Mouse (Mus musculus) embryonic facial prominence, embryonic 13.5 days (tissue): ENCODE measurements around the gene Fam117a. TPM values are rescaled to one million over a fixed set of nuclear protein-coding genes. Genes with fewer than 3 reads are reported as not detected.

Source experiments
- ATAC-seq: fragments of 200-750 bp; cut with Nextera tagmentation; 2 replicates; pipeline ENCODE4 v1.8.0; 2017; ENCODE audit warnings: low read depth; ENCODE audit not compliant: insufficient number of reproducible peaks, insufficient read depth, low FRiP score, low TSS enrichment
- H3K27ac ChIP-seq: fragments of 300-500 bp; sonication (generic); 2 replicates; pipeline ENCODE4 v1.5.1; 2015; ENCODE audit warnings: moderate library complexity, mild to moderate bottlenecking, inconsistent platforms
- H3K27me3 ChIP-seq: fragments of 300-500 bp; sonication (generic); 2 replicates; pipeline ENCODE4 v1.6.1; 2015; ENCODE audit warnings: mild to moderate bottlenecking, inconsistent platforms
- H3K36me3 ChIP-seq: fragments of 300-500 bp; sonication (generic); 2 replicates; pipeline ENCODE4 v1.6.1; 2015; ENCODE audit warnings: mild to moderate bottlenecking, inconsistent platforms
- H3K4me1 ChIP-seq: fragments of 300-500 bp; sonication (generic); 2 replicates; pipeline ENCODE4 v1.6.1; 2015; ENCODE audit warnings: inconsistent platforms
- H3K4me2 ChIP-seq: fragments of 300-500 bp; sonication (generic); 2 replicates; pipeline ENCODE4 v1.6.1; 2015; ENCODE audit warnings: moderate library complexity, mild to moderate bottlenecking, inconsistent platforms
- H3K4me3 ChIP-seq: fragments of 300-500 bp; sonication (generic); 2 replicates; pipeline ENCODE4 v1.5.1; 2015; ENCODE audit warnings: mild to moderate bottlenecking, inconsistent platforms
- H3K9ac ChIP-seq: fragments of 300-500 bp; sonication (generic); 2 replicates; pipeline ENCODE4 v1.6.1; 2015; ENCODE audit warnings: mild to moderate bottlenecking, inconsistent platforms
- H3K9me3 ChIP-seq: fragments of 300-500 bp; sonication (generic); 2 replicates; pipeline ENCODE4 v1.6.1; 2016; ENCODE audit warnings: inconsistent platforms
- WGBS: fragments of 180-500 bp; shearing (Covaris S2); methylation state at CpG from one replicate; pipeline ENCODE4 v1.1.7; 2015; ENCODE audit warnings: mixed read lengths; 5-methylcytosine and 5-hydroxymethylcytosine counted together
- polyA plus RNA-seq: library from polyadenylated mRNA; unstranded; fragments of >200 nt; fragmentation: Nextera tagmentation; extraction: Ambion mirVana; gene quantifications from 2 replicates; pipeline ENCODE4 v1.2.1, GENCODE M21; 2015

Fam117a gene
- polyA plus RNA-seq, 1 experiment from 2014 or later, result 17.4 TPM

DNA sequence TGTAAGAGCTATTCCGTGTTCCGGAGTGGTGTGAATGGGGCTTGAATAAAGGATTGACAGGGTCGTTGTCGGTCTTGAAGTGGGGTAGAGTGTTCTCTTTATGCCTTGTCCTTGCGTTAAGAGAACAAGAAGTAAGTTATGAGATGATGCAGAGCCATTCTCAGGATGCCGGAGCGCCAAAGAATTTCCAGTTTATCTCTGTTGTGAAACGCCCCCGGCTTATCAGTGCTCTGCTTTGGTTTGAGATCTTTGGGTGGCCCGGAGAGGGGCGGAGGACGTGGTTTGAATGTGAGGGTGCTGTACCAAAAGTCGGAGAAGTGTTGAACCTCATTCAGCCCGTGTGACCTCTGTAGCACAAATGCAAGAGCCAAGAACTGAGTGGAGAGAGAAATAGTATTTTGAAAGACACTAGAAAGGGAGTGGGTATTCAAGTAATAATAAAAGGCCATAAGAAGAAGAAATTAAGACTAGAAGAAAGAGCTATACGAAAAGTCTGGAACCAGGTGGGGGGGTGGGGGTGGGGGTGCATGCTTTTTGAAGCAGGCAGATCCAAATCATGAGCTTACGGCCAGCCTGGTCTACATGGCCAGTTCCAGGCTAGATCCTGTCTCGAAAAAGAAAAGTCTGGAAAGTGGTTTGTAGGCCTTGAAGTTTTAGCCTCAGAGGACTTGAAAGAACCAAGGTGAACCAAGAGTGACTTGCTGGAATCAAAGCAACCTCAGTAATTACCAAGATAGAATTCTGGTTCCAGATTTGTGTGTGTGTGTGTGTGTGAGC lies 26.0 kb upstream of the Fam117a start:
- peak overlapping the region; percentile 88 for H3K27ac ChIP-seq
- WGBS, result 3% methylated on average over 17 of the region's 17 CpGs
- no peaks in the 10 kb centered on the region for H3K9me3 ChIP-seq
- peaks cover 24% of the 10 kb centered on the region for H3K4me1 ChIP-seq
- H3K4me2 ChIP-seq, result peak overlapping the region; percentile 64
- H3K9ac ChIP-seq, result peak overlapping the region; percentile 80
- peak overlapping the region; percentile 92 for H3K4me3 ChIP-seq
- no peaks in the 10 kb centered on the region for H3K27me3 ChIP-seq
- peaks cover 4% of the 10 kb centered on the region for H3K36me3 ChIP-seq
- ATAC-seq, result no peak

DNA sequence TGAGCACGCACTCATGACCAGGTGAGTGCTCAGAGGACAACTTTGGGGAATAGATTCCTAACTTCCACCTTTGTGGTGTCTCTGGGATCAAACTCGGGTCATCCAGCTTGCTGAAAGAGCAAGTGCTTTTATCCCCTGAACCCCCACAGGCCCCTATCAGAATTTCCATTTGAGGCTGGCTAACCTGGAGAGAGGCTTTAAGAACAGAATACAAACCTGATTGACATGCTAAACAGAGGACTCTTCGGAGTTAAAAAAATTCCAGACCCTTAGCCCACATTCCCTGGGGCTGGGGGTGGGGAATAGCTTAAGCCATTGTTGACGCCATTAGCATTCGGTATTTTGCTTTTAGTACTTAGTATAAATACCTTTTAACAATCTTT lies 25.4 kb upstream of the Fam117a start:
- Histone ChIP-seq H3K4me2 (peak overlapping the region; percentile 64), H3K36me3 (no peaks in the 10 kb centered on the region), H3K4me1 (peaks cover 24% of the 10 kb centered on the region), H3K4me3 (peak overlapping the region; percentile 92), H3K9me3 (no peaks in the 10 kb centered on the region), H3K27ac (peak overlapping the region; percentile 88; the same call in 1 of the 2 replicates), H3K27me3 (no peaks in the 10 kb centered on the region), H3K9ac (peak overlapping the region; percentile 80)
- WGBS, result 20% methylated on average over 5 of the region's 5 CpGs
- ATAC-seq, result no peak

DNA sequence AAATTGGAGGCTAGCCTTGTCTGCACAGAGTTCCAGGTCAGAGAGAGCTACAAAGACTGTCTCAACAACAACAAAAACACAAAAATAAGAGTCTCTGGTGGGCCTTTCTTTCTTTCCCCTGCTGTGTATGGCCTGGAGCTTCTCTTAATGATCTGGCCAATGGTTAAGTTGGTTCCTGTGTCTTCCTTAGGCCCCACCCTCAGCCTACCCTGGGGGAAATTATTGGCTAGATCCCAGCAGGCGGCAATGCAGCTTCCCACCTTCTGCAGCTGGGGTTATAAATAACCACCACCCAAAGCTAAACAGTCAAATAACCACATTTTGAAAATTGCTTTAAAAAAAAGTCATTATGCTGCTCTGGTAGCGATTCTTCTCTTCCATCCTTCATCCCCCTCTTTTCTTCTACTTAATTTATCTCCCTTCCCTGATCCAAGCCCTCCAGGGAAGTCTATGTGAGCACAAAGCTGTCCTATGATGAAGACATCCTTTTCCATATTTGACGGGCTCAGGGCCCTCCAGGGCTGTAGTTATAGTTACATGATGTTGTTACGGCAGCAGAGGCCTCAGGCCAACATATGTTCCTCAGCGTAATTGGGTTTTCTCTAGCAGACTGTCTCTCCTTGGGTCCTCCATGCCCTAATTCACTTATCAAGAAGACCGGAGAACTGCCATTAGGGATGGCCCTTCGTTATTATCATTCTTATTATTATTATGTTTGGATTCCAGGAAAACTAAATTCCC lies 21.4 kb upstream of the Fam117a start:
- H3K9ac ChIP-seq, result no peak overlapping the region
- no peak overlapping the region for H3K27ac ChIP-seq
- H3K36me3 ChIP-seq, result no peaks in the 10 kb centered on the region
- no peak overlapping the region for H3K4me2 ChIP-seq
- no peak for ATAC-seq
- no peak overlapping the region for H3K4me3 ChIP-seq
- H3K4me1 ChIP-seq, result peaks cover 14% of the 10 kb centered on the region
- WGBS, result 67% methylated on average over 7 of the region's 7 CpGs
- no peaks in the 10 kb centered on the region for H3K9me3 ChIP-seq
- H3K27me3 ChIP-seq, result no peaks in the 10 kb centered on the region

DNA sequence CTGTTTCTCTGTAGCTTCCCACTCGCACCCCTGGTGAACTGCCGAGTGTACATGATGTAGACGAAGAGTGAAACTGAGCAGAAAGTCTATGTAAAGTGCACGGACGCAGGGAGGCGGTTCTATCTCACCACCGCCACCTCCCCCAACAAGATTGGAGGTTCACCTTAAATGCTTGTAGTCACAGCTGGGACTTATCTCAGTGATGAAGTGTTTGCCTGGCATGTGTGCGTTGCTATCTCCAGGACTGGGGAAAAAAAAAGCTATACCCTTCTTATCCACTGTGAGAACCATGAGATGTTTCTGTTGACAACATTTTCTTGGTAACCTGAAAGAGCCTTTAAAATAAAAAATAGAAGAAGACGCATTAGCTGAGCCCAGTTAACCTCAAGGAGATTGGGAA lies 18.7 kb upstream of the Fam117a start:
- no peak for ATAC-seq
- 86% methylated on average over 9 of the region's 9 CpGs for WGBS
- no peak overlapping the region for H3K27ac ChIP-seq
- 0 out of 2 replicates have a peak, but pooled peaks cover 3% of the 10 kb centered on the region for H3K4me1 ChIP-seq
- no peaks in the 10 kb centered on the region for H3K9me3 ChIP-seq
- no peak overlapping the region for H3K9ac ChIP-seq
- no peak overlapping the region for H3K4me2 ChIP-seq
- H3K4me3 ChIP-seq, result no peak overlapping the region
- H3K36me3 ChIP-seq, result no peaks in the 10 kb centered on the region
- H3K27me3 ChIP-seq, result no peaks in the 10 kb centered on the region

DNA sequence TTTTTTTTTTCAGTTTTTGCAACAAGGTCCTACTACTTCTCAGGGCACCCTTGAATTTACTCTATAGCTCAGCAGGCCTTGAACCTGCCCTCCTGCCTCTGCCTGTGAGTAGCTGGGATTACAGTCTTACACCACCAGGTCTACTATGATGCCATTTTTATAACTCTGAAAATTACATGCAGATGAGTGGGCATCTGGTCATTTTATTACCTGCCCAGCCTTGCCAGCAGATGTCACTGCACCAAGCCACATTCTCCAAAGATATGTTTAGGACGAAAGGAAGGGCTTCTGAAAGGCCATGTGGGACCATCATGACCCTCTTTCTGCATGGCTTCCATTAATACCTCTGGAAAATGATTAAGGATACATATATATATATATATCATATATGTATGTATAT lies 17.3 kb upstream of the Fam117a start:
- H3K4me1 ChIP-seq, result 0 out of 2 replicates have a peak, but pooled peaks cover 3% of the 10 kb centered on the region
- H3K27ac ChIP-seq, result no peak overlapping the region
- H3K27me3 ChIP-seq, result no peaks in the 10 kb centered on the region
- H3K36me3 ChIP-seq, result no peaks in the 10 kb centered on the region
- 46% methylated on average over 1 of the region's 1 CpGs for WGBS
- no peaks in the 10 kb centered on the region for H3K9me3 ChIP-seq
- no peak overlapping the region for H3K4me3 ChIP-seq
- H3K9ac ChIP-seq, result no peak overlapping the region
- H3K4me2 ChIP-seq, result no peak overlapping the region
- ATAC-seq, result no peak

DNA sequence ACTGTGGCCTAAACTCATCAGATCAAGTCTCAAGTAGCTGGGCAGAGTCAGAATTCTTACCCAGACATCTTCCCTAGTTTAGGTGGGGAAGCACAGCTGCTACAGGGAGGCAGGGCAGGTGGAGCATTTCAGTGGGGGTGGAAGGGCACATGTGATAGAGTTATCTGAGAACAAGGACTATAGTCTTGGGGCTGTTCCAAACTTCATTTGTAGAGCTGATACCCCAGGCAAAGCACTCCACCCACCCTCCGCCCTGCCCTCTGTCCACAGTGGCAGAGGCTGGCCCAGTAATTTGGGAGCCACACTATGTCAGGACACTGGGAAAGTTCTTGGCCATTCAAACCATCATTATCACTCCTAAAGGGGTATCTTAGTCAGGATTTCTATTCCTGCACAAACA lies 16.8 kb upstream of the Fam117a start:
- 0 out of 2 replicates have a peak, but pooled peaks cover 2% of the 10 kb centered on the region for H3K4me1 ChIP-seq
- H3K4me2 ChIP-seq, result no peak overlapping the region
- no peaks in the 10 kb centered on the region for H3K36me3 ChIP-seq
- no peak overlapping the region for H3K4me3 ChIP-seq
- H3K27me3 ChIP-seq, result no peaks in the 10 kb centered on the region
- H3K9me3 ChIP-seq, result no peaks in the 10 kb centered on the region
- no peak for ATAC-seq
- 89% methylated on average over 1 of the region's 1 CpGs for WGBS
- H3K9ac ChIP-seq, result no peak overlapping the region
- no peak overlapping the region for H3K27ac ChIP-seq

DNA sequence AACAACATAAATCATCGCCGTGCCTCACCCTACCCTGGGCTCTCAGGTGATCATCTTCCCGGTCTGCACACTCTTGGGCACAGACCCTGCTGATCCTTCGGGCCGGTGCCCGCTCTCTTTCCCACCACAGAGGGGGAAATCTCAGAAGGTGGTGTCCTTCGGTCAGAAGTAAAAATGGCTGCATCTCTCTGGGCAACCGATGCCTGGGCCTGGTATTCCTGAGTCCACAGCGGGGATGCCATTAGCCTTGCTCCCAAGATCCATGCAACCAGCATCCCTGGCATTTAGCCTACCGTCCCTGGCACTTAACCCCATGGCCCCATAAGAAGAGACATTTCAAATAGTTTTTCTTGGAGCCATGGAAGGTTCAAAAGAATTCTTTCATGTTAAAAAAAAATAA lies 12.6 kb upstream of the Fam117a start:
- Histone ChIP-seq H3K27me3 (no peaks in the 10 kb centered on the region), H3K4me1 (no peaks in the 10 kb centered on the region), H3K9ac (no peak overlapping the region), H3K36me3 (no peaks in the 10 kb centered on the region), H3K4me3 (no peak overlapping the region), H3K9me3 (no peaks in the 10 kb centered on the region), H3K4me2 (no peak overlapping the region), H3K27ac (no peak overlapping the region)
- no peak for ATAC-seq
- 94% methylated on average over 10 of the region's 10 CpGs for WGBS

DNA sequence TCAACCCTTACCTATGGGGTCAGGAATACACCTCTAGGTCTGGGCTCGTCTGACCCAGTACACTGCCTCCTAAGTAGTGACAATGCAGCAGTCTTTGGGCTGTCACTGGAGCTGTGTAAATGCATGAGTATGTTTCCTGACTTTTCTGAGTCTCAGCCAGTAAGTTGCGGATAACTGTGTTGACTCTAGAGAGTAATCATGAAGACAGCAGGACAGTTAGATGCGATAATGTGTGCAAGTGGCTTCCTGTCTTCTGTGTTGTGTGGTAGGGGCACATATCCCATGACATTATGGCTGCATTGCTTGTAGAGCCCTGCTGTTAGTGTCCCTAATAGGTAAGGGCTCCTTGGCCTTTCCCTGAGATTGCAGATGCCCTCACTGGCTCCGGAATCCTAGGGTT lies 11.0 kb upstream of the Fam117a start:
- no peak for ATAC-seq
- H3K4me3 ChIP-seq, result no peak overlapping the region
- H3K4me2 ChIP-seq, result no peak overlapping the region
- H3K27me3 ChIP-seq, result no peaks in the 10 kb centered on the region
- no peaks in the 10 kb centered on the region for H3K9me3 ChIP-seq
- H3K27ac ChIP-seq, result no peak overlapping the region
- no peak overlapping the region for H3K9ac ChIP-seq
- H3K4me1 ChIP-seq, result no peaks in the 10 kb centered on the region
- no peaks in the 10 kb centered on the region for H3K36me3 ChIP-seq
- WGBS, result 88% methylated on average over 4 of the region's 4 CpGs

DNA sequence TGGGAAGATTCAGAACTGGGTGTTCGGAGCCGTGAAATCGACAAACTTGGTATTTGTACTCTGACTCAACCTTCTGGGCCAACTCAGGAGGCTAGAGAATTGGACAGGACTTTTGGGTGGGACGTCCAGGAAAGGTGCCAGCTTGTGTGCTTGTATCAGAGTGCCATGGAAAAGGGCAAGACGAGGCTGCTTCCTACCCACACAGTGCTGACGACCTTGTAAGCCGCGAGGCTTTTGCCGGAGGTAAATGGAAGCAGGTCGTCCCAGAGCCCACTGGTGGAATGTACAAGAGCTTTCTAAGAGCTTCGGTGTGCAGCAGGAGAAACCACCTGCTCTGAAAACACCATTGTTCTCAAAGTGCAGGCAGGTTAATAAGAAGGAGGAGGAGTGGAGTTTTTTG lies 10.6 kb upstream of the Fam117a start:
- no peaks in the 10 kb centered on the region for H3K9me3 ChIP-seq
- no peak for ATAC-seq
- 77% methylated on average over 11 of the region's 11 CpGs for WGBS
- H3K36me3 ChIP-seq, result no peaks in the 10 kb centered on the region
- H3K9ac ChIP-seq, result no peak overlapping the region
- no peak overlapping the region for H3K4me2 ChIP-seq
- H3K4me1 ChIP-seq, result no peaks in the 10 kb centered on the region
- no peak overlapping the region for H3K27ac ChIP-seq
- no peaks in the 10 kb centered on the region for H3K27me3 ChIP-seq
- H3K4me3 ChIP-seq, result no peak overlapping the region

DNA sequence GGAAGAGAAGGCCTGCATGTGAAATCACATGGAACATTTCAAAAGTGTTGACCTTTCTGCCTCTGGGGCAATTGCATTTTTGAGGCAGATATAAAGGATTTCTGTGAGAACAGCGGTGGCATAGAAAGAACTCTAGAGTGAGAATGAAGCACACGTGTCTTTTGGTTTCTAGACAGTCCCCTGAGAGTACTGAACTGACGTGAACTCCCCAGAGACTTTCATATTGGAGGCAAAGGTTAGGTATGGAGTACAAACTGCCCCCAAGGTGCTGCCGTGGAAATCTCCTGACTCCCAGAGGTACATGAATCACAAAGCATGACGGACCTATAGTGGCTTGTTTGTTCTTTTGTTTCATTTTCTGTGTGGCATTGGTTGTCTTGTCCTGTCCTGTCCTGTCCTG lies 8.2 kb upstream of the Fam117a start:
- WGBS, result 73% methylated on average over 5 of the region's 5 CpGs
- H3K9ac ChIP-seq, result no peak overlapping the region
- H3K4me2 ChIP-seq, result no peak overlapping the region
- no peak overlapping the region for H3K4me3 ChIP-seq
- no peaks in the 10 kb centered on the region for H3K4me1 ChIP-seq
- no peak for ATAC-seq
- no peak overlapping the region for H3K27ac ChIP-seq
- no peaks in the 10 kb centered on the region for H3K27me3 ChIP-seq
- H3K9me3 ChIP-seq, result no peaks in the 10 kb centered on the region
- H3K36me3 ChIP-seq, result no peaks in the 10 kb centered on the region

DNA sequence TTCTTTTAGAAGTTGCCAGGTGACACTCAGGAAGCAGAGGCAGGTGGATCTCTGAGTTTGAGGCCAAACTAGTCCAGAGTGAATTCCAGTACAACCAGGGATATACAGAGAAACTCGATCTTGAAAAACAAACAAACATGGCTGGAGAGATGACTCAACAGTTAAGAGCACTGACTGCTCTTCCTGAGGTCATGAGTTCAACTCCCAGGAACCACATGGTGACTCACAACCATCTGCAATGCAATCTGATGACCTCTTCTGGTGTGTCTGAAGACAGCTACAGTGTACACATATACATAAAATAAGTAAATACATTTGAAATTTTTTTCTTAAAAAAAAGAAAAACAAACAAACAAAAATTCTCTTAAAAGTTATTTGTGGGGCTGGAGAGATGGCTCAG lies 6.2 kb upstream of the Fam117a start:
- no peak for ATAC-seq
- Histone ChIP-seq H3K9ac (no peak overlapping the region), H3K9me3 (no peaks in the 10 kb centered on the region), H3K4me2 (no peak overlapping the region), H3K4me1 (no peaks in the 10 kb centered on the region), H3K27me3 (no peaks in the 10 kb centered on the region), H3K4me3 (no peak overlapping the region), H3K36me3 (no peaks in the 10 kb centered on the region), H3K27ac (no peak overlapping the region)
- WGBS, result 63% methylated on average over 1 of the region's 1 CpGs

DNA sequence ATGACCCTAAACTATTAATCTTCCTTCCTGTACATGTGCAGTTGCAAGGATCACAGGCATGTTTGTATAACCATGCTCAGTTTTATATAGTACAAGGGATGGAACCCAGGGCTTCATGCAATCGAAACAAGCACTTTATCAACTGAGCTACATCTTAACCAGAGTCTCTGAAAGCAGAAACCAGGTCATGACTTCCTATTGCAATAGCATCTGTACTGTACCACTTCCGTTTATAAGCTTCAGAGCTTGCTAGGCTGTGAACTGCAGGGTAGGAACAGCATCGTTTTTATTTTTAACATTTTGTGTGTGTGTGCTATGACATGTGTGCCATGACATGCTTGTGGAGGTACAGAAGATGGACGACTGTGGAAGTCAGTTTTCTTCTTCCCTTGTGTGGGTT lies 3.6 kb upstream of the Fam117a start:
- H3K4me1 ChIP-seq, result peaks cover 8% of the 10 kb centered on the region
- WGBS, result 60% methylated on average over 4 of the region's 4 CpGs
- no peak for ATAC-seq
- no peaks in the 10 kb centered on the region for H3K36me3 ChIP-seq
- no peaks in the 10 kb centered on the region for H3K9me3 ChIP-seq
- no peak overlapping the region for H3K4me2 ChIP-seq
- no peak overlapping the region for H3K9ac ChIP-seq
- H3K27ac ChIP-seq, result no peak overlapping the region
- no peak overlapping the region for H3K4me3 ChIP-seq
- H3K27me3 ChIP-seq, result no peaks in the 10 kb centered on the region
